Mouse (Mus musculus) Patski (cell line): ENCODE results near the gene Vpreb3. TPM values are rescaled to one million over a fixed set of nuclear protein-coding genes. Genes with fewer than 3 reads are reported as not detected.

Experiments used
- ATAC-seq: fragments of 100-300 bp; one replicate; pipeline ENCODE4 v1.8.0; 2021
- CTCF ChIA-PET: fragments of 350-600 bp; sonication (Branson Sonifier 250); formaldehyde crosslinking; loops from one replicate; lab custom pipeline; 2022; ENCODE audit warnings: inconsistent platforms; lab: Charles Lee
- POLR2A ChIA-PET: fragments of 350-600 bp; sonication (Branson Sonifier 250); formaldehyde crosslinking; loops from one replicate; lab custom pipeline; 2022; ENCODE audit warnings: antibody characterized with exemption, inconsistent platforms; lab: Charles Lee
- DNase-seq: peaks from one replicate; pipeline ENCODE4 v3.0.0-alpha.2; 2011; ENCODE audit warnings: low read depth, low spot score
- H3K27me3 ChIP-seq: fragments of 371-371 bp; one replicate; pipeline ENCODE4 v1.5.1; 2021
- CTCF ChIP-seq: fragments of 100-300 bp; IDR thresholded peaks from one replicate; pipeline ENCODE4 v1.5.1; 2021
- in situ Hi-C: fragments of 300-500 bp; cut with MboI; formaldehyde crosslinking; loops from 3 replicates; pipeline ENCODE4 v1.11.1; 2018; ENCODE audit warnings: low pct_unique_long_range_greater_than_20kb, mixed read lengths
- polyA plus RNA-seq: library from polyadenylated mRNA; unstranded; gene quantifications from one replicate; pipeline ENCODE4 v1.2.3, GENCODE M21; 2021

Vpreb3 gene
- polyA plus RNA-seq, 1 experiment from 2014 or later, result not detected

- no peaks in the 10 kb centered on the region for H3K27me3 ChIP-seq
- ChIA-PET POLR2A (interaction anchor here (0.9 kb wide), 2 partner anchors 10 to 19 kb away, joined by 3 read pairs; partner anchors contain the start of gene Smarcb1), CTCF (interaction anchor here (1.7 kb wide), 1 partner anchor 12 kb away, joined by 5 read pairs; no protein-coding TSS in a partner anchor)
- TF ChIP-seq CTCF, result no peak
- DNase-seq, result no peak
- ATAC-seq, result no peak
- in situ Hi-C loops, result no loop called here
Measured at GRCm38 (mm10) chr10:75939481-75940234, 3.2 kb upstream of the Vpreb3 start.

- ATAC-seq (no peak), DNase-seq (no peak)
- POLR2A ChIA-PET, result interaction anchor here (0.9 kb wide), 1 partner anchor 9 kb away, joined by 3 read pairs; no protein-coding TSS in a partner anchor
- CTCF ChIA-PET, result interaction anchor here (1.7 kb wide), 1 partner anchor 11 kb away, joined by 5 read pairs; no protein-coding TSS in a partner anchor
- no peaks in the 10 kb centered on the region for H3K27me3 ChIP-seq
- in situ Hi-C loops, result no loop called here
- TF ChIP-seq CTCF, result no peak
Measured at GRCm38 (mm10) chr10:75940520-75940919, 2.3 kb upstream of the Vpreb3 start, which contains the start of gene Gm867. Gm867 (minus strand) TSS chr10:75940672.

GRCm38 (mm10) chr10:75941042-75941824, 1.6 kb upstream of the Vpreb3 start:
- DNase-seq (no peak), ATAC-seq (no peak)
- CTCF ChIA-PET, result interaction anchor here (1.2 kb wide), 1 partner anchor 177 kb away, joined by 3 read pairs; no protein-coding TSS in a partner anchor
- TF ChIP-seq CTCF, result no peak
- in situ Hi-C loops, result no loop called here
- POLR2A ChIA-PET, result no interaction called here
- no peaks in the 10 kb centered on the region for H3K27me3 ChIP-seq

- no peak for DNase-seq
- no peak for ATAC-seq
- ChIA-PET POLR2A (no interaction called here), CTCF (interaction anchor here (1.3 kb wide), 1 partner anchor 18 kb away, joined by 3 read pairs; no protein-coding TSS in a partner anchor)
- no peaks in the 10 kb centered on the region for H3K27me3 ChIP-seq
- no peak for TF ChIP-seq CTCF
- in situ Hi-C loops, result no loop called here
Measured at GRCm38 (mm10) chr10:75944066-75944772, 1.4 kb downstream of the Vpreb3 start.

- ChIA-PET CTCF (no interaction called here), POLR2A (no interaction called here)
- DNase-seq (no peak), ATAC-seq (no peak)
- in situ Hi-C loops, result no loop called here
- no peaks in the 10 kb centered on the region for H3K27me3 ChIP-seq
- no peak for TF ChIP-seq CTCF
Measured at GRCm38 (mm10) chr10:75945213-75945612, 2.4 kb downstream of the Vpreb3 start.

GRCm38 (mm10) chr10:75945896-75946295, 3.0 kb downstream of the Vpreb3 start:
- DNase-seq (no peak), ATAC-seq (no peak)
- TF ChIP-seq CTCF, result no peak
- CTCF ChIA-PET, result interaction anchor here (1.3 kb wide), 1 partner anchor 63 kb away, joined by 4 read pairs; no protein-coding TSS in a partner anchor
- in situ Hi-C loops, result no loop called here
- POLR2A ChIA-PET, result no interaction called here
- H3K27me3 ChIP-seq, result no peaks in the 10 kb centered on the region

GRCm38 (mm10) chr10:75948079-75948478, 5.2 kb downstream of the Vpreb3 start:
- POLR2A ChIA-PET, result no interaction called here
- no peak for ATAC-seq
- in situ Hi-C loops, result no loop called here
- H3K27me3 ChIP-seq, result no peaks in the 10 kb centered on the region
- no peak for DNase-seq
- TF ChIP-seq CTCF, result no peak
- CTCF ChIA-PET, result no interaction called here

GRCm38 (mm10) chr10:75949053-75950045, 6.5 kb downstream of the Vpreb3 start:
- DNase-seq (no peak), ATAC-seq (no peak)
- TF ChIP-seq CTCF, result no peak
- POLR2A ChIA-PET, result interaction anchor here (0.9 kb wide), 1 partner anchor 9 kb away, joined by 3 read pairs; no protein-coding TSS in a partner anchor
- H3K27me3 ChIP-seq, result no peaks in the 10 kb centered on the region
- CTCF ChIA-PET, result interaction anchor here (1.2 to 1.4 kb wide), 3 partner anchors 51 to 363 kb away, joined by 3 to 4 read pairs (median 4); no protein-coding TSS in a partner anchor
- in situ Hi-C loops, result loop anchor here (5.0 to 10.0 kb wide), 4 partner anchors 65 to 362 kb away; partner anchors contain the start of gene Ggt5

- in situ Hi-C loops, result loop anchor here (5.0 to 10.0 kb wide), 4 partner anchors 66 to 364 kb away; partner anchors contain the start of gene Ggt5
- no peak for TF ChIP-seq CTCF
- no peaks in the 10 kb centered on the region for H3K27me3 ChIP-seq
- ChIA-PET POLR2A (interaction anchor here (0.7 kb wide), 1 partner anchor 174 kb away, joined by 4 read pairs; no protein-coding TSS in a partner anchor), CTCF (interaction anchor here (0.8 to 2.7 kb wide), 9 partner anchors 13 to 364 kb away, joined by 3 to 13 read pairs (median 6); partner anchors contain the start of gene Smarcb1)
- ATAC-seq (no peak), DNase-seq (no peak)
Measured at GRCm38 (mm10) chr10:75950791-75951210, 7.9 kb downstream of the Vpreb3 start.
